In genomic region chr16:21217233-21217632, GRCm38 (mm10) we compare ENCODE assay signal across 18 mouse cellular contexts.
"Had no signal": no experiment of that assay in that cellular context is flagged by ENCODE, and none has a peak within 500 bp of the region (broad histone marks: within the 10 kb centered on the region; RNA-seq: fewer than 3 reads in every experiment).

No protein-coding gene starts in this region.

- H3K27ac ChIP-seq: kidney, embryonic 15.5 days; left cerebral cortex, adult 2 months; limb, embryonic 15.5 days; liver, embryonic 14.5 days; lung, embryonic 15.5 days; midbrain, embryonic 13.5 days had no signal

- H3K9ac ChIP-seq: kidney, embryonic 15.5 days; limb, embryonic 15.5 days; liver, embryonic 14.5 days; lung, embryonic 15.5 days; midbrain, embryonic 13.5 days had no signal

- H3K4me3 ChIP-seq: kidney, embryonic 15.5 days; left cerebral cortex, adult 2 months; limb, embryonic 15.5 days; lung, embryonic 15.5 days; megakaryocyte, embryonic 14.5 days; midbrain, embryonic 13.5 days had no signal

- H3K9me3 ChIP-seq: kidney, embryonic 15.5 days; limb, embryonic 15.5 days; lung, embryonic 15.5 days; megakaryocyte, embryonic 14.5 days; midbrain, embryonic 10.5 days; midbrain, embryonic 13.5 days had no signal

- H3K4me2 ChIP-seq: kidney, embryonic 15.5 days; limb, embryonic 15.5 days; liver, embryonic 11.5 days; lung, embryonic 15.5 days; midbrain, embryonic 13.5 days had no signal

- ATAC-seq: midbrain, embryonic 13.5 days had no signal

- H3K27me3 ChIP-seq: kidney, embryonic 15.5 days; limb, embryonic 15.5 days; lung, embryonic 15.5 days; midbrain, embryonic 13.5 days had no signal

- DNase-seq: kidney, adult 8-10 months; kidney, postnatal 10 days; kidney, postnatal 36 days; layer of hippocampus, postnatal 36 days; lung, adult 18-20 months; lung, postnatal 10 days; lung, postnatal 36 days; thymus, adult 18-20 months; thymus, postnatal 36 days had no signal
